Mouse (Mus musculus) left cerebral cortex, postnatal 4 days (tissue): ENCODE measurements around the gene Glcci1. TPM values are rescaled to one million over a fixed set of nuclear protein-coding genes. Genes with fewer than 3 reads are reported as not detected.

Experiments
- DNase-seq: peaks from one replicate; pipeline ENCODE4 v3.0.0-alpha.2; 2022
- intact Hi-C: fragments of 180-260 bp; cut with DNase I; formaldehyde crosslinking; loops from one replicate; pipeline ENCODE4 v1.15.1; 2025
- total RNA-seq, 2 experiments: library from RNA; stranded (reverse); gene quantifications; 2 replicates each; pipeline ENCODE4 v1.2.3; 2021

Glcci1 gene
- total RNA-seq, 2 experiments from 2014 or later: 56.5 to 57.4 TPM

DNA sequence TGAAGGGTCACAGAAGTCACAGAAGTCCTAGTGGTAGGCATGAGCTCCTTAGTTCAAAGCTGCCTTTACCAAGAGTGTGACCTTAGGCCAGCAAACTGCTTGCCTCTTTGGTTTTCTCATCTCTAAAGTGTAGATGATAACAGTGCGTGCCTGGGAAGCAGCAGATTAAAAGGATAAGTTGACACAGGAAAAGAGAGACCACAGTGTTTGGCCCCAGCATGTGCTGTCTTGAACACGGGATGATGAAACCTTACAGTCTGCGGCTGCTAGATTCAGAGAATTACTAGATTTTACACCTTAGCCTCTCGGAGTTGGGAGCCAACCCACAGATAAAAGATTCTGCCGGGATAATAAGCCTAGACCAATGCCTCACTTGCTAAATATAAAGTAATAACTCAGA lies 131.5 kb downstream of the Glcci1 start:
- intact Hi-C loops: no loop called here
- no peak for DNase-seq

- intact Hi-C loops: no loop called here
- no peak for DNase-seq
Measured at GRCm38 (mm10) chr6:8644703-8645102, 135.3 kb downstream of the Glcci1 start.

GRCm38 (mm10) chr6:8645708-8646107 lies 136.3 kb downstream of the Glcci1 start:
- intact Hi-C loops: no loop called here
- DNase-seq: no peak
